Mouse (Mus musculus) G1E (cell line): ENCODE measurements around the gene Chil3. TPM values are rescaled to one million over a fixed set of nuclear protein-coding genes. Genes with fewer than 3 reads are reported as not detected.
"Not testable (repeated sequence)": the region's sequence is repeated elsewhere in the genome, so short reads cannot be mapped to it uniquely, and the experiment has no call there.

Source experiments
- ATAC-seq: 2 replicates; pipeline ENCODE4 v1.8.0; 2016; ENCODE audit warnings: mild to moderate bottlenecking; ENCODE audit not compliant: insufficient number of reproducible peaks, poor library complexity, low FRiP score, severe bottlenecking; ENCODE audit errors: extremely low read depth
- DNase-seq: peaks from one replicate; pipeline ENCODE4 v3.0.0; 2012; ENCODE audit warnings: low spot score
- H3K27me3 ChIP-seq: 2 replicates; pipeline ENCODE4 v1.6.1; 2012; ENCODE audit warnings: mild to moderate bottlenecking, low read length, inconsistent platforms; ENCODE audit not compliant: insufficient read depth
- H3K36me3 ChIP-seq: replicated peaks from 2 replicates; pipeline ENCODE3; 2012; ENCODE audit warnings: mild to moderate bottlenecking, inconsistent platforms
- H3K4me1 ChIP-seq: 2 replicates; pipeline ENCODE4 v1.6.1; 2012; ENCODE audit warnings: low read depth, low read length, inconsistent platforms, mixed read lengths; ENCODE audit not compliant: insufficient read depth
- H3K4me3 ChIP-seq: 2 replicates; pipeline ENCODE4 v1.5.1; 2012; ENCODE audit warnings: low read depth, mild to moderate bottlenecking, inconsistent platforms, low read length, moderate library complexity, mixed read lengths
- H3K9me3 ChIP-seq: replicated peaks from 2 replicates; pipeline ENCODE4 v1.6.1; 2012; ENCODE audit warnings: inconsistent platforms
- CTCF ChIP-seq: IDR thresholded peaks from 2 replicates; pipeline ENCODE4 v1.5.1; 2012; ENCODE audit warnings: low read depth, low read length, inconsistent platforms, mixed read lengths
- GATA1 ChIP-seq: IDR thresholded peaks from 2 replicates; pipeline ENCODE4 v1.6.1; 2012; ENCODE audit warnings: borderline replicate concordance, low read length, inconsistent platforms, mixed read lengths
- GATA2 ChIP-seq: IDR thresholded peaks from 2 replicates; pipeline ENCODE4 v1.6.1; 2012; ENCODE audit warnings: low read depth, low read length, inconsistent platforms, borderline replicate concordance
- POLR2AphosphoS5 ChIP-seq: IDR thresholded peaks from 2 replicates; pipeline ENCODE4 v1.6.1; 2012; ENCODE audit warnings: low read depth, low read length, inconsistent platforms; ENCODE audit not compliant: insufficient replicate concordance
- TAL1 ChIP-seq: conservative IDR thresholded peaks from 2 replicates; pipeline ENCODE4 v1.6.1; 2012; ENCODE audit warnings: low read depth, low read length, inconsistent platforms, mixed read lengths
- polyA plus RNA-seq: library from polyadenylated mRNA; stranded (reverse); fragments of >175 nt; gene quantifications from 2 replicates; pipeline ENCODE4 v1.2.3, GENCODE M21; 2012
- total RNA-seq, 2 experiments: library from RNA; stranded (forward) in 1 of 2; stranded (reverse) in 1 of 2; fragments of 200-1000 nt in 1 of 2; fragments of >200 nt in 1 of 2; fragmentation: Nextera tagmentation in 1 of 2; gene quantifications; 2 replicates each; pipeline ENCODE4 v1.2.3; 2014 to 2017

Gene Chil3
- total RNA-seq (2014; fragmentation: Nextera tagmentation) (not detected in 2 replicates), total RNA-seq (2017) (not detected in 2 replicates), polyA plus RNA-seq (not detected in 2 replicates)

GRCm38 (mm10) chr3:106167464-106167863 is at the start of gene Chil3:
TSS of gene Chil3 (minus strand) at chr3:106167564.
- Histone ChIP-seq H3K4me3 (no peak within 1 kb of the TSS), H3K36me3 (no peaks in the 10 kb centered on the region), H3K9me3 (no peaks in the 10 kb centered on the region), H3K4me1 (no peaks in the 10 kb centered on the region), H3K27me3 (no peaks in the 10 kb centered on the region)
- no peak for ATAC-seq
- TF ChIP-seq TAL1, result no peak
- TF ChIP-seq CTCF, result no peak
- TF ChIP-seq GATA2, result no peak
- no peak for TF ChIP-seq POLR2AphosphoS5
- no peak for TF ChIP-seq GATA1
- no peak for DNase-seq

GRCm38 (mm10) chr3:106198030-106198429 is 30.7 kb upstream of the Chil3 start:
- not testable (repeated sequence) for ATAC-seq

GRCm38 (mm10) chr3:106197246-106197645 is 29.9 kb upstream of the Chil3 start:
- not testable (repeated sequence) for DNase-seq, H3K27me3 ChIP-seq, H3K9me3 ChIP-seq, ATAC-seq, H3K4me1 ChIP-seq, H3K4me3 ChIP-seq, H3K36me3 ChIP-seq

More at GRCm38 (mm10) chr3:106198030-106198429, 30.7 kb upstream of the Chil3 start:
- not testable (repeated sequence) for H3K36me3 ChIP-seq, H3K4me1 ChIP-seq, DNase-seq, H3K9me3 ChIP-seq, H3K4me3 ChIP-seq, H3K27me3 ChIP-seq

DNA sequence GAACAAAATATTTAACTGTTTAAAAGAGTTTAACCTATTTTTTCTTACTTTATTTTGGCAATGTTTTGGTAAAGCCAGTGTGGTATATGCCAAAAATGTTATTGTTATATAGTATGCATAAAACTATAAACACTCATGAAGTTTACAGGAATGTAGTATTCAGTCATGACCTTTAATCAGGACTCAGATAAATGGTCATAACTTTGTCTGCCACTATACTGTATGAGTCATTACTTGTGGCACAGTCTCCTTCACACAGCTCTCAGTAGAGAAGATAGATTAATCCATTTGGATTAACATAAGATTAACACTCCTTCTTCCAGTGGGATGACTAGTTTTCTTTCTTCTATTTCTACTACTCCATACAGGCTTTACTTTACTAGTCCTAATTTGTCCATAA is 28.9 kb upstream of the Chil3 start:
- TF ChIP-seq GATA2, result no peak
- no peak for TF ChIP-seq CTCF
- no peak for TF ChIP-seq POLR2AphosphoS5
- no peak for TF ChIP-seq TAL1
- TF ChIP-seq GATA1, result no peak
- no peak for ATAC-seq
- Histone ChIP-seq H3K27me3 (no peaks in the 10 kb centered on the region), H3K4me1 (no peaks in the 10 kb centered on the region), H3K9me3 (no peaks in the 10 kb centered on the region), H3K4me3 (no peak overlapping the region), H3K36me3 (no peaks in the 10 kb centered on the region)
- DNase-seq, result no peak

- Histone ChIP-seq H3K9me3 (no peaks in the 10 kb centered on the region), H3K36me3 (no peaks in the 10 kb centered on the region), H3K4me1 (no peaks in the 10 kb centered on the region), H3K27me3 (no peaks in the 10 kb centered on the region), H3K4me3 (no peak overlapping the region)
- no peak for DNase-seq
- TF ChIP-seq POLR2AphosphoS5 (no peak), GATA2 (no peak), CTCF (no peak), TAL1 (no peak), GATA1 (no peak)
- ATAC-seq, result no peak
Observed at GRCm38 (mm10) chr3:106195486-106195885, 28.1 kb upstream of the Chil3 start.

DNA sequence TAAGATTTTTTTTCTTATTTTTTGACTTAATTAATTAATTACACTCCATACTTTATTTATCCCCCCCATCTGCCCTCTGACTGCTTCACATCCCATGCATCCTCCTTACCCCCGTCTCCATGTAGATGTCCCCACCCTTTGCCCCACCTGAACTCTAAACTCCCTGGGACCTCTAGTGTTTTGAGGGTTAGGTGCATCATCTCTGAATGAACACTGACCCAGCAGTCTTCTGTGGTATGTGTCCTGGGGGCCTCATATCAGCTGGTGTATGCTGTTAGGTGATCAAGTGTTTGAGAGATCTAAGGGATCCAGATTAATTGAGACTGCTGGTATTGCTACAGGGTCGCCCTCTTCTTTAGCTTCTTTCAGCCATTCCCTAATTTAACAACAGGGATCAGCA is 20.6 kb upstream of the Chil3 start:
- no peaks in the 10 kb centered on the region for H3K4me1 ChIP-seq
- no peaks in the 10 kb centered on the region for H3K27me3 ChIP-seq
- H3K36me3 ChIP-seq, result no peaks in the 10 kb centered on the region
- DNase-seq (no peak), ATAC-seq (no peak)
- H3K9me3 ChIP-seq, result no peaks in the 10 kb centered on the region
- TF ChIP-seq CTCF (no peak), GATA2 (no peak), TAL1 (no peak), GATA1 (no peak), POLR2AphosphoS5 (no peak)
- H3K4me3 ChIP-seq, result no peak overlapping the region

DNA sequence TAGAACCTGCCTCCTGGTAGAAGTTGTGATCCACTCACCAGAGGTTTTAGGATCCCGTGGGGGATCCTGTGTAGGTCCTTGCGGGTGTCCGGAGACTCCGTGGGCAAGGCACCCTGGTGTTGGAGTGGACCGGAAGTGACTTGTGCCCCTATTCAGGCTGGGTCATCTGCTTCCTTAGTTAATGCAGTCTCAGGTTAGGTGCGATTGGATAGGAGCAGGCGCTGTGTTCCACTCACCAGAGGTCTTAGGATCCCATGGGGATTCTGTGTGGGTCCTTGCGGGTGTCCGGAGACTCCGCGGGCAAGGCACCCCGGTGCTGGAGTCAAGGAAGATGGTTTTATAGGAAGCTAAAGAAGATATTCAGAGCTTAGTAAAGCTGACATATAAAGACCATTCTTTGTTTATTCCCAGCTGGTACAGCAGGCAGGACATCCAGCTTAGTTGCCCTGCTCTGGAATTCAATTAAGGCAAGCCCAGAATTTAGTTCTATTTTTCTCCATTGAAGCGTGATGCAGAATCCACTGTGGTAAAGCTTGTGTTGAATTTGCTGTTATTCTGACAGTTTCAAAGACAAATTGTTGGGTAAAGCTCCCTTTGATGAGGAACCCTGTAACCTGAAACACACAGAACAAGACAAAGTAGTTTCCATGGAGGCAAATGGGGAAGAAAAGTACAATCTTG is 10.3 kb upstream of the Chil3 start:
- Histone ChIP-seq H3K27me3 (no peaks in the 10 kb centered on the region), H3K9me3 (no peaks in the 10 kb centered on the region), H3K36me3 (no peaks in the 10 kb centered on the region), H3K4me3 (no peak overlapping the region), H3K4me1 (no peaks in the 10 kb centered on the region)
- no peak for DNase-seq
- ATAC-seq, result no peak
- TF ChIP-seq CTCF (no peak), TAL1 (no peak), GATA2 (no peak), POLR2AphosphoS5 (no peak), GATA1 (no peak)

DNA sequence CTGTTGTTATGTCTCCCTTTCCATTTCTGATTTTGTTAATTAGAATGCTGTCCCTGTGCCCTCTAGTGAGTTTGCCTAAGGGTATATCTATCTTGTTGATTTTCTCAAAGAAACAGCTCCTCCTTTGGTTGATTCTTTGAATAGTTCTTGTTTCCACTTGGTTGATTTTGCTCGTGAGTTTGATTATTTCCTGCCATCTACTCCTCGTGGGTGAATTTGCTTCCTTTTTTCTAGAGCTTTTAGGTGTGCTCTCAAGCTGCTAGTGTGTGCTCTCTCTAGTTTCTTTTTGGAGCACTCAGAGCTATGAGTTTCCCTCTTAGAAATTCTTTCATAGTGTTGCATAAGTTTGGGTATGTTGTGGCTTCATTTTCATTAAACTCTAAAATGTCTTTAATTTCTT is 7.6 kb upstream of the Chil3 start:
- DNase-seq, H3K9me3 ChIP-seq, H3K27me3 ChIP-seq, H3K36me3 ChIP-seq, H3K4me1 ChIP-seq, ATAC-seq, H3K4me3 ChIP-seq: not testable (repeated sequence)

GRCm38 (mm10) chr3:106172506-106172905 is 5.1 kb upstream of the Chil3 start:
- H3K27me3 ChIP-seq, H3K4me3 ChIP-seq, ATAC-seq, H3K4me1 ChIP-seq, H3K9me3 ChIP-seq, DNase-seq, H3K36me3 ChIP-seq: not testable (repeated sequence)
